Mouse (Mus musculus): ENCODE data around the gene Uqcrh. TPM values are rescaled to one million over a fixed set of nuclear protein-coding genes. Genes with fewer than 3 reads are reported as not detected.

Gene Uqcrh
- polyA plus RNA-seq, 1 experiment: 769 TPM

DNA sequence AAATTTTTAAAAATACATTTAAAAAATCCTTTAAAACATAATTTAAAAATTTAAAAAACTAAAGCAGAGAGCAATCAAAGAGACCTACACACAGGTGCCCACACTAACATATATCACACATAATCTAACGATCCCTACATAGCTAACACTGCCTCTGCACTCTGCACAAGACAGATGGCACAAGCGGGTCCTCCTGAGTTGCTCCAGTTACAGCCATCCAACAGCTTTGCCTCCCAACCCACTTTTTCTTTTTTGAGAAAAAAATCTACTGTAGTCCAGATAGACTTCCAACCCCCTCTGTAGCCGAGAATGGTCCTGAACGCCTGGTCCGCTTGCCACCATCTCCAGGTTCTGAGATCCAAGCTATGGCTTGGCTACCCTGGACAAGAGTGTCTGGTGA, 30.4 kb upstream of the Uqcrh start:
- Histone ChIP-seq H3K36me3 (ENCODE audit: control insufficient read depth, insufficient read depth) (peaks cover 66% of the 10 kb centered on the region), H3K27me3 (ENCODE audit: control insufficient read depth, insufficient read depth, insufficient read length) (no peaks in the 10 kb centered on the region), H3K79me3 (ENCODE audit: low read depth) (no peaks in the 10 kb centered on the region), H3K4me3 (ENCODE audit: insufficient read depth, poor library complexity, severe bottlenecking) (no peak overlapping the region), H3ac (ENCODE audit: control insufficient read depth, insufficient read length, low read depth) (no peak overlapping the region), H3K79me2 (ENCODE audit: control insufficient read depth, insufficient read depth) (no peaks in the 10 kb centered on the region)
- no peak for TF ChIP-seq CEBPB (IDR thresholded peaks at IDR 0.05; ENCODE audit: low read depth)

DNA sequence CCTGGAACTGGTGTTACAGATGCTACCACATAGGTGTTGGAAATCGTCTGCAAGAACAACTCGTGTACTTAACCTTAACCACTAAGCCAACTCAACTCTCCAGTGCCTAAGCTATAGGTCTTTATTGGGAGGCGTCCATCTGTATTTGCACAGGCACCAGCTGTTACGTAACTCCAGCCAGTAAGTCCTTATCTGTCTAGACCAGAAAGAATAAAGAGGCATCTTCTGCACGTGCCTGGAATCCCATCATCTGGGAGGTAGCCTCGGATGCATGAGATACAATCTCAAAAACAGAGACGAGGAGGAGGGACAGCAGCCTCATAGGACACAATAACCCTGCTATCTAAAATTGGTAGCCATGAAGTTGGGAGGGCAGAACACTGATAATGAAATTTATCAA, 26.1 kb upstream of the Uqcrh start:
- no peak for TF ChIP-seq MAX (IDR thresholded peaks at IDR 0.05)
- no peak for TF ChIP-seq CTCF (IDR thresholded peaks at IDR 0.05; ENCODE audit: control insufficient read depth, insufficient read depth, insufficient read length)
- TF ChIP-seq MYOG (IDR thresholded peaks at IDR 0.05; ENCODE audit: control insufficient read depth, extremely low read depth, insufficient read length): no peak
- TF ChIP-seq CEBPB (IDR thresholded peaks at IDR 0.05; ENCODE audit: low read depth): no peak
- no peak for TF ChIP-seq USF1 (IDR thresholded peaks at IDR 0.05; ENCODE audit: low read depth)
- TF ChIP-seq FOSL1 (IDR thresholded peaks at IDR 0.05; ENCODE audit: insufficient read depth, low read length, poor library complexity, severe bottlenecking): no peak
- TF ChIP-seq MYOD1 (IDR thresholded peaks at IDR 0.05; ENCODE audit: control insufficient read depth, insufficient read length, low read depth): no peak
- Histone ChIP-seq H3K27me3 (ENCODE audit: control insufficient read depth, insufficient read depth, insufficient read length) (no peaks in the 10 kb centered on the region), H3K36me3 (ENCODE audit: control insufficient read depth, insufficient read depth) (peaks cover 85% of the 10 kb centered on the region), H3ac (ENCODE audit: control insufficient read depth, insufficient read length, low read depth) (no peak overlapping the region), H3K79me2 (ENCODE audit: control insufficient read depth, insufficient read depth) (no peaks in the 10 kb centered on the region), H3K4me3 (ENCODE audit: insufficient read depth, poor library complexity, severe bottlenecking) (no peak overlapping the region), H3K79me3 (ENCODE audit: low read depth) (no peaks in the 10 kb centered on the region)

DNA sequence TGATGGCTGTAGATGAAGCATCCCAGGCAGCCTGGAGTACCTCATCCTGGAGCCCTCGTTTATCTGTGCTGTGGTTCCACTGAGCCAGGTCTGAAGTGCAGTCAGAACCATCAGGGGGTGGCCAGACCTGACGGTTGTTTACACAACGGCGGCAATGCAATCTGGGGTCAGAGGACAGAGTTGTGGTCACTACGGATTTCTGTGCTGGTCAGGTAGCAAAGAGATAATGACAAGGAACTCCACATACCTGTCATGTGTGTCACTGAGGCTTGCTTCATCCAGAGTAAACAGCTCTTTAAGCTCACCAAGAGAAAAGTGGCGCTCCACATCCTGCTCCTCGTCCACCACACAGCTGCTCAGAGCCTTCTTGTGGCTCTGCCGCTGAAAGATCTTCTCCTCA, 22.3 kb upstream of the Uqcrh start:
- Histone ChIP-seq H3K4me3 (ENCODE audit: insufficient read depth, poor library complexity, severe bottlenecking) (no peak overlapping the region), H3K36me3 (ENCODE audit: control insufficient read depth, insufficient read depth) (peaks cover 91% of the 10 kb centered on the region), H3K79me2 (ENCODE audit: control insufficient read depth, insufficient read depth) (no peaks in the 10 kb centered on the region), H3K79me3 (ENCODE audit: low read depth) (no peaks in the 10 kb centered on the region), H3ac (ENCODE audit: control insufficient read depth, insufficient read length, low read depth) (no peak overlapping the region), H3K27me3 (ENCODE audit: control insufficient read depth, insufficient read depth, insufficient read length) (no peaks in the 10 kb centered on the region)
- TF ChIP-seq MAX (IDR thresholded peaks at IDR 0.05) (no peak), USF1 (IDR thresholded peaks at IDR 0.05; ENCODE audit: low read depth) (no peak), MYOG (IDR thresholded peaks at IDR 0.05; ENCODE audit: control insufficient read depth, extremely low read depth, insufficient read length) (no peak), FOSL1 (IDR thresholded peaks at IDR 0.05; ENCODE audit: insufficient read depth, low read length, poor library complexity, severe bottlenecking) (no peak), MYOD1 (IDR thresholded peaks at IDR 0.05; ENCODE audit: control insufficient read depth, insufficient read length, low read depth) (no peak), CTCF (IDR thresholded peaks at IDR 0.05; ENCODE audit: control insufficient read depth, insufficient read depth, insufficient read length) (no peak)

DNA sequence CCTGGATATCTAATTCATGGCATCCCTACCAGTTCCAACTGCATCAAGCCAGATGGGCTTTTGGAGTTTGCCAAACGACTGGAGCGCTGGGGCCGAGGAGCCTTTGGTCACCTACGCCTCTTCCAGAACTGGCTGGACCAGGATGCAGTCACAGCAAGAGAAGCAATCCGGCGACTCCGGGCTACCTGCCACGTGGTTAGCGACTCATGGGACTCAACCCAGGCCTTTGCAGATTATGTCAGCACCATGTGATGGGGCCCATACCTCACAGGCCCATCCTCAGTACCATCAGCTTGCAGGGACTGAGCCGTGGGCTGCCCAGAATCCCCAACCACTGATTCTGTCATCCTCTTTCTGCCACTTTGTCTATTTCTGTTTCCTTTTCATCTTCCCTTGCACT, 21.4 kb upstream of the Uqcrh start:
- H3K79me2 ChIP-seq (ENCODE audit: control insufficient read depth, insufficient read depth): no peaks in the 10 kb centered on the region
- peaks cover 97% of the 10 kb centered on the region for H3K36me3 ChIP-seq (ENCODE audit: control insufficient read depth, insufficient read depth)
- no peak overlapping the region for H3ac ChIP-seq (ENCODE audit: control insufficient read depth, insufficient read length, low read depth)
- no peaks in the 10 kb centered on the region for H3K27me3 ChIP-seq (ENCODE audit: control insufficient read depth, insufficient read depth, insufficient read length)
- no peak overlapping the region for H3K4me3 ChIP-seq (ENCODE audit: insufficient read depth, poor library complexity, severe bottlenecking)
- no peaks in the 10 kb centered on the region for H3K79me3 ChIP-seq (ENCODE audit: low read depth)
- TF ChIP-seq MAX (IDR thresholded peaks at IDR 0.05) (no peak), USF1 (IDR thresholded peaks at IDR 0.05; ENCODE audit: low read depth) (no peak), CTCF (IDR thresholded peaks at IDR 0.05; ENCODE audit: control insufficient read depth, insufficient read depth, insufficient read length) (no peak), FOSL1 (IDR thresholded peaks at IDR 0.05; ENCODE audit: insufficient read depth, low read length, poor library complexity, severe bottlenecking) (no peak), CEBPB (IDR thresholded peaks at IDR 0.05; ENCODE audit: low read depth) (no peak), MYOD1 (IDR thresholded peaks at IDR 0.05; ENCODE audit: control insufficient read depth, insufficient read length, low read depth) (no peak), MYOG (IDR thresholded peaks at IDR 0.05; ENCODE audit: control insufficient read depth, extremely low read depth, insufficient read length) (no peak)

DNA sequence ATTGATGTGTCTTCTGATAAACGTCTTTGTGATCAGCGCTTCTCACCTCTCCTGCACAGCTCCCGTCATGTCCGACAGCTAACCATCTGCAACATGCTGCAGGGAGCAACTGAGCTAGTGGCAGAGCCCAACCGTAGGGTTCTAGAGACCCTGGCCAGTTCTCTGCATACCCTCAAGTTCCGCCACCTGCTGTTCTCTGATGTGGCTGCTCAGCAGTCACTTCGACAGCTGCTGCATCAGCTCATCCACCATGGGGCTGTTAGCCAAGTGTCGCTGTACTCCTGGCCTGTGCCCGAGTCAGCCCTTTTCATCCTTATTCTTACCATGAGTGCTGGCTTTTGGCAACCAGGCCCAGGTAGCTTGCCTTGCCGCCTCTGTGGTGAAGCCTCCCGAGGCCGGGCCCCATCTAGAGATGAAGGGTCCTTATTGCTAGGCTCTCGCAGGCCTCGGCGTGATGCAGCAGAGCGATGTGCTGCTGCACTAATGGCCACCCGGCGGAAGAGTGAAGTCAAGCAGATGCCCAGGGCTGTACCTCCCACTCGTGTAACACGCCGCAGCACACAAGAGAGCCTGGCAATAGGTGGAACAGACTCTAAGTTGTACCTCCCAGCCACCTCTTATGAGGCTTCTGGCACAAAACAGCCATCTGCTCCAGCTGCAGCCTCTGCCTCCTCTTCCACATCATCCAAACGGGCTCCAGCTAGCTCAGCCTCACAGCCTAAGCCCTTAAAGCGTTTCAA, 13.8 kb upstream of the Uqcrh start:
- H3K79me3 ChIP-seq (ENCODE audit: low read depth): no peaks in the 10 kb centered on the region
- H3K27me3 ChIP-seq (ENCODE audit: control insufficient read depth, insufficient read depth, insufficient read length): no peaks in the 10 kb centered on the region
- TF ChIP-seq MAX (IDR thresholded peaks at IDR 0.05) (no peak), USF1 (IDR thresholded peaks at IDR 0.05; ENCODE audit: low read depth) (no peak), FOSL1 (IDR thresholded peaks at IDR 0.05; ENCODE audit: insufficient read depth, low read length, poor library complexity, severe bottlenecking) (no peak), MYOD1 (IDR thresholded peaks at IDR 0.05; ENCODE audit: control insufficient read depth, insufficient read length, low read depth) (no peak), MYOG (IDR thresholded peaks at IDR 0.05; ENCODE audit: control insufficient read depth, extremely low read depth, insufficient read length) (no peak), CTCF (IDR thresholded peaks at IDR 0.05; ENCODE audit: control insufficient read depth, insufficient read depth, insufficient read length) (no peak), CEBPB (IDR thresholded peaks at IDR 0.05; ENCODE audit: low read depth) (no peak)
- H3ac ChIP-seq (ENCODE audit: control insufficient read depth, insufficient read length, low read depth): no peak overlapping the region
- no peak overlapping the region for H3K4me3 ChIP-seq (ENCODE audit: insufficient read depth, poor library complexity, severe bottlenecking)
- H3K36me3 ChIP-seq (ENCODE audit: control insufficient read depth, insufficient read depth): peaks cover 83% of the 10 kb centered on the region
- no peaks in the 10 kb centered on the region for H3K79me2 ChIP-seq (ENCODE audit: control insufficient read depth, insufficient read depth)

Measured in C2C12 (cell line).